22 mouse cellular contexts compared by ENCODE assay signal in genomic region chr7:81740010-81740409, GRCm38 (mm10). TPM values are rescaled to one million over a fixed set of nuclear protein-coding genes. Genes with fewer than 3 reads are reported as not detected.
"Had no signal": no experiment of that assay in that cellular context is flagged by ENCODE, and none has a peak within 500 bp of the region (broad histone marks: within the 10 kb centered on the region; RNA-seq: fewer than 3 reads in every experiment).

No protein-coding gene starts in this region.

- H3K36me3 ChIP-seq: liver, embryonic 15.5 days; lung, embryonic 15.5 days; midbrain, embryonic 13.5 days; neural tube, embryonic 13.5 days; neural tube, embryonic 15.5 days had no signal

- H3K27me3 ChIP-seq: liver, embryonic 15.5 days; lung, embryonic 15.5 days; midbrain, embryonic 13.5 days; neural tube, embryonic 13.5 days; neural tube, embryonic 15.5 days had no signal

- H3K9me3 ChIP-seq: liver, embryonic 15.5 days; lung, embryonic 15.5 days; midbrain, embryonic 13.5 days; neural tube, embryonic 15.5 days had no signal

- H3K4me3 ChIP-seq: liver, embryonic 15.5 days; lung, embryonic 15.5 days; midbrain, embryonic 13.5 days; myocyte; neural tube, embryonic 13.5 days; neural tube, embryonic 15.5 days had no signal

- H3K27ac ChIP-seq: liver, embryonic 15.5 days; lung, embryonic 15.5 days; macrophage; midbrain, embryonic 13.5 days; neural tube, embryonic 13.5 days; neural tube, embryonic 15.5 days had no signal

- DNase-seq: liver, postnatal 0 days; lung, adult 2 months; lung, postnatal 14 days; lung, postnatal 36 days; retina, postnatal 1 day; right cerebral cortex, adult 18-20 months; right cerebral cortex, postnatal 25 days; right cerebral cortex, postnatal 4 days; spleen, adult 18-20 months; thymus, adult 18-20 months; thymus, postnatal 14 days; thymus, postnatal 36 days had no signal

- H3K4me2 ChIP-seq: liver, embryonic 15.5 days; midbrain, embryonic 11.5 days; midbrain, embryonic 13.5 days; neural tube, embryonic 13.5 days; neural tube, embryonic 15.5 days had no signal

- H3K9ac ChIP-seq: liver, embryonic 15.5 days; liver, postnatal 0 days; lung, embryonic 15.5 days; midbrain, embryonic 13.5 days; neural tube, embryonic 13.5 days; neural tube, embryonic 15.5 days had no signal

- ATAC-seq: liver, postnatal 0 days; lung, postnatal 0 days; midbrain, embryonic 13.5 days; midbrain, embryonic 16.5 days had no signal

- H3K4me1 ChIP-seq: lung, embryonic 15.5 days; midbrain, embryonic 13.5 days; neural tube, embryonic 13.5 days; neural tube, embryonic 15.5 days had no signal

RNA-seq across cellular contexts. Expression of gene Homer2, which starts 32.7 kb away (rescaled TPM):
- polyA plus RNA-seq: macrophage, myocyte had no signal
